Mouse (Mus musculus): ENCODE data around the gene Gm26602. TPM values are rescaled to one million over a fixed set of nuclear protein-coding genes. Genes with fewer than 3 reads are reported as not detected.
A peak's percentile ranks its signal among the peaks of the same experiment; 100 is the strongest.

Gene Gm26602
- polyA plus RNA-seq, 1 experiment from 2014 or later = 8.9 TPM

- Histone ChIP-seq H3K4me2 (replicated peaks; ENCODE audit: low read depth) (no peak overlapping the region), H3K9ac (ENCODE audit: low read length) (no peak overlapping the region), H3K4me1 (replicated peaks; ENCODE audit: control insufficient read depth, insufficient read depth) (no peaks in the 10 kb centered on the region), H3K36me3 (ENCODE audit: control insufficient read depth, insufficient read depth, low read length) (peaks cover 29% of the 10 kb centered on the region), H3K9me3 (ENCODE audit: control insufficient read depth, low read length) (no peaks in the 10 kb centered on the region), H3K4me3 (ENCODE audit: low read depth, low read length) (no peak overlapping the region), H3K27ac (replicated peaks) (no peak overlapping the region), H3K27me3 (ENCODE audit: control insufficient read depth, insufficient read depth, low read length) (no peaks in the 10 kb centered on the region)
- ATAC-seq (ENCODE audit: low FRiP score, low TSS enrichment) (peak; percentile 16), DNase-seq (ENCODE audit: low spot score) (no peak)
- WGBS = 48% methylated on average over 12 of the region's 12 CpGs
- no peak for TF ChIP-seq EP300 (optimal IDR thresholded peaks at IDR 0.05)
- TF ChIP-seq CTCF (IDR thresholded peaks at IDR 0.05; ENCODE audit: low read depth) = no peak
These were observed 45.5 kb upstream of the Gm26602 start for GRCm38 (mm10) chr10:79865189-79865601.

- WGBS = 66% methylated on average over 19 of the region's 19 CpGs
These were observed 44.8 kb upstream of the Gm26602 start for GRCm38 (mm10) chr10:79865801-79866295.

GRCm38 (mm10) chr10:79866601-79867000, 44.1 kb upstream of the Gm26602 start:
- DNase-seq (ENCODE audit: low spot score) = no peak
- WGBS = 77% methylated on average over 11 of the region's 11 CpGs
- H3K9ac ChIP-seq (ENCODE audit: low read length) = no peak overlapping the region
- H3K27me3 ChIP-seq (ENCODE audit: control insufficient read depth, insufficient read depth, low read length) = no peaks in the 10 kb centered on the region
- no peak overlapping the region for H3K27ac ChIP-seq (replicated peaks)
- TF ChIP-seq CTCF (IDR thresholded peaks at IDR 0.05; ENCODE audit: low read depth) (no peak), EP300 (optimal IDR thresholded peaks at IDR 0.05) (no peak)
- no peaks in the 10 kb centered on the region for H3K4me1 ChIP-seq (replicated peaks; ENCODE audit: control insufficient read depth, insufficient read depth)
- H3K4me2 ChIP-seq (replicated peaks; ENCODE audit: low read depth) = no peak overlapping the region
- no peaks in the 10 kb centered on the region for H3K9me3 ChIP-seq (ENCODE audit: control insufficient read depth, low read length)
- no peak overlapping the region for H3K4me3 ChIP-seq (ENCODE audit: low read depth, low read length)
- peaks cover 16% of the 10 kb centered on the region for H3K36me3 ChIP-seq (ENCODE audit: control insufficient read depth, insufficient read depth, low read length)
- ATAC-seq (ENCODE audit: low FRiP score, low TSS enrichment) = no peak

More at GRCm38 (mm10) chr10:79865801-79866295, 44.8 kb upstream of the Gm26602 start:
- no peak for DNase-seq (ENCODE audit: low spot score)
- ATAC-seq (ENCODE audit: low FRiP score, low TSS enrichment) = peak; percentile 31; the same call in 1 of the 2 replicates
- no peaks in the 10 kb centered on the region for H3K27me3 ChIP-seq (ENCODE audit: control insufficient read depth, insufficient read depth, low read length)
- H3K9ac ChIP-seq (ENCODE audit: low read length) = no peak overlapping the region
- H3K27ac ChIP-seq (replicated peaks) = no peak overlapping the region
- no peak overlapping the region for H3K4me2 ChIP-seq (replicated peaks; ENCODE audit: low read depth)
- H3K36me3 ChIP-seq (ENCODE audit: control insufficient read depth, insufficient read depth, low read length) = peaks cover 23% of the 10 kb centered on the region
- H3K4me3 ChIP-seq (ENCODE audit: low read depth, low read length) = no peak overlapping the region
- H3K9me3 ChIP-seq (ENCODE audit: control insufficient read depth, low read length) = no peaks in the 10 kb centered on the region
- no peaks in the 10 kb centered on the region for H3K4me1 ChIP-seq (replicated peaks; ENCODE audit: control insufficient read depth, insufficient read depth)
- TF ChIP-seq CTCF (IDR thresholded peaks at IDR 0.05; ENCODE audit: low read depth) (peak; percentile 69), EP300 (optimal IDR thresholded peaks at IDR 0.05) (no peak)

GRCm38 (mm10) chr10:79871845-79872244, 38.8 kb upstream of the Gm26602 start:
- Histone ChIP-seq H3K9me3 (ENCODE audit: control insufficient read depth, low read length) (no peaks in the 10 kb centered on the region), H3K9ac (ENCODE audit: low read length) (no peak overlapping the region), H3K4me1 (replicated peaks; ENCODE audit: control insufficient read depth, insufficient read depth) (no peaks in the 10 kb centered on the region), H3K4me3 (ENCODE audit: low read depth, low read length) (no peak overlapping the region), H3K27ac (replicated peaks) (no peak overlapping the region), H3K36me3 (ENCODE audit: control insufficient read depth, insufficient read depth, low read length) (no peaks in the 10 kb centered on the region), H3K27me3 (ENCODE audit: control insufficient read depth, insufficient read depth, low read length) (no peaks in the 10 kb centered on the region), H3K4me2 (replicated peaks; ENCODE audit: low read depth) (no peak overlapping the region)
- no peak for TF ChIP-seq EP300 (optimal IDR thresholded peaks at IDR 0.05)
- no peak for TF ChIP-seq CTCF (IDR thresholded peaks at IDR 0.05; ENCODE audit: low read depth)
- DNase-seq (ENCODE audit: low spot score) = no peak
- 76% methylated on average over 8 of the region's 8 CpGs for WGBS
- ATAC-seq (ENCODE audit: low FRiP score, low TSS enrichment) = no peak

- Histone ChIP-seq H3K36me3 (ENCODE audit: control insufficient read depth, insufficient read depth, low read length) (no peaks in the 10 kb centered on the region), H3K4me3 (ENCODE audit: low read depth, low read length) (no peak overlapping the region), H3K27me3 (ENCODE audit: control insufficient read depth, insufficient read depth, low read length) (no peaks in the 10 kb centered on the region), H3K27ac (replicated peaks) (no peak overlapping the region), H3K9ac (ENCODE audit: low read length) (no peak overlapping the region), H3K9me3 (ENCODE audit: control insufficient read depth, low read length) (no peaks in the 10 kb centered on the region), H3K4me1 (replicated peaks; ENCODE audit: control insufficient read depth, insufficient read depth) (no peaks in the 10 kb centered on the region), H3K4me2 (replicated peaks; ENCODE audit: low read depth) (no peak overlapping the region)
- WGBS = 47% methylated on average over 3 of the region's 3 CpGs
- no peak for ATAC-seq (ENCODE audit: low FRiP score, low TSS enrichment)
- TF ChIP-seq EP300 (optimal IDR thresholded peaks at IDR 0.05) (no peak), CTCF (IDR thresholded peaks at IDR 0.05; ENCODE audit: low read depth) (no peak)
- no peak for DNase-seq (ENCODE audit: low spot score)
These were observed 37.8 kb upstream of the Gm26602 start for GRCm38 (mm10) chr10:79872862-79873261.

GRCm38 (mm10) chr10:79873313-79873712, 37.3 kb upstream of the Gm26602 start:
- Histone ChIP-seq H3K4me3 (ENCODE audit: low read depth, low read length) (no peak overlapping the region), H3K4me1 (replicated peaks; ENCODE audit: control insufficient read depth, insufficient read depth) (no peaks in the 10 kb centered on the region), H3K36me3 (ENCODE audit: control insufficient read depth, insufficient read depth, low read length) (no peaks in the 10 kb centered on the region), H3K4me2 (replicated peaks; ENCODE audit: low read depth) (no peak overlapping the region), H3K27me3 (ENCODE audit: control insufficient read depth, insufficient read depth, low read length) (no peaks in the 10 kb centered on the region), H3K9ac (ENCODE audit: low read length) (no peak overlapping the region), H3K9me3 (ENCODE audit: control insufficient read depth, low read length) (no peaks in the 10 kb centered on the region), H3K27ac (replicated peaks) (no peak overlapping the region)
- WGBS = 25% methylated on average over 6 of the region's 6 CpGs
- no peak for TF ChIP-seq CTCF (IDR thresholded peaks at IDR 0.05; ENCODE audit: low read depth)
- TF ChIP-seq EP300 (optimal IDR thresholded peaks at IDR 0.05) = no peak
- ATAC-seq (ENCODE audit: low FRiP score, low TSS enrichment) (no peak), DNase-seq (ENCODE audit: low spot score) (no peak)
